Mouse (Mus musculus) cerebellum, adult 2 months (tissue): Measurements from ENCODE around the gene Wwox.

Experiments used
- CTCF ChIP-seq: fragments of 200-500 bp; IDR thresholded peaks from 2 replicates; pipeline ENCODE4 v1.5.1; 2011; ENCODE audit warnings: low read depth, mild to moderate bottlenecking, control low read depth, low read length, moderate library complexity, borderline replicate concordance; ENCODE audit not compliant: insufficient read depth
- POLR2A ChIP-seq: fragments of 200-500 bp; IDR thresholded peaks from 2 replicates; pipeline ENCODE4 v1.6.1; 2011; ENCODE audit warnings: low read length, control low read depth, borderline replicate concordance; ENCODE audit not compliant: insufficient read depth

DNA sequence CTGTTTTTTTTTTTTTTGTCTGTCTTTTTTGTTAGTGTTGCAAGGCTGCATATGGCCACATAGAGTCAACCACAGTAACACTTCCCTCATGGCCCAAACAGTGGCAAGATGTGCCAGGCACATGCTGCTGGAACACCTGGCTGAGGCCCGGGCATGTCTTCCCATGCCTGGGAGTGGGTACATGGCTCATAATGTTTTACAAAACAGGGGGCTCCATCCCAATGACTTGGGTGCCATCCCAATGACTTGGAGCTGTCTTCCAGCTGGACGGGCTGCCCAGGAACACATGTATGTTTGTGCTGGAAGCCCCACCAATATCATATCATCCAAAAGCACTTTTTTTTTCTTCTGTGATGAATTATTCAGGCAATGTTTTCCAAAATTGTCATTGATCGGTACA lies 329.1 kb downstream of the Wwox start:
- TF ChIP-seq POLR2A: no peak
- no peak for TF ChIP-seq CTCF
